Mouse (Mus musculus): ENCODE measurements around the gene Bcl2l1.

DNA sequence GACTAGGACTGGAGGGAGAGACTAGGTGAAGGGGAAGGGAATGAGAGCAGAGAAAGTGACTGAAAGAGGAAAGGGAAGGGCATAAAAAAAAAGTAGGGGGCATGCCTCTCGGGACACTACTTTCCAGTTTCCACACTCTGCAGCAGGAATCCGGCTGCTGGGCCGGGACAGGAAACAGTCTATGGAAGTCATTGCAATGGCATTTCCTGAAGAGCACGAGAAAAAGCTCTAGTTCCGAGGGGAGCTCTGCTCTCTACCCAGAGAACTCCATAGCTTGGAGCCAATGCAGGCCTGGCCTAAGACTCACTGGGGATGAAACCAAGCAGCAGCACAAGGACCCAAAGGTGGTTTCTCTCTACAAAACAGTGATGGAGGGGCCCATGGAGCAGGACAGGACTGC is 10.5 kb downstream of the Bcl2l1 start:
- TF ChIP-seq CTCF (IDR thresholded peaks at IDR 0.05; ENCODE audit: extremely low read depth, insufficient read depth, insufficient read length, insufficient replicate concordance) (no peak), POLR2A (IDR thresholded peaks at IDR 0.05; ENCODE audit: low read depth, low read length) (no peak)
